Mouse (Mus musculus) embryonic facial prominence, embryonic 15.5 days (tissue): Measurements from ENCODE around the gene Gm11114. TPM values are rescaled to one million over a fixed set of nuclear protein-coding genes. Genes with fewer than 3 reads are reported as not detected.

Experiments used
- ATAC-seq: fragments of 200-750 bp; cut with Nextera tagmentation; 2 replicates; pipeline ENCODE4 v1.8.0; 2017; ENCODE audit warnings: low read depth, moderate TSS enrichment; ENCODE audit not compliant: insufficient number of reproducible peaks, low FRiP score, low TSS enrichment
- H3K27ac ChIP-seq: fragments of 300-500 bp; sonication (generic); replicated peaks from 2 replicates; pipeline ENCODE4 v1.5.1; 2015; ENCODE audit warnings: mild to moderate bottlenecking, inconsistent platforms
- H3K27me3 ChIP-seq: fragments of 300-500 bp; sonication (generic); 2 replicates; pipeline ENCODE4 v1.6.1; 2015; ENCODE audit warnings: inconsistent platforms
- H3K36me3 ChIP-seq: fragments of 300-500 bp; sonication (generic); 2 replicates; pipeline ENCODE4 v1.6.1; 2015; ENCODE audit warnings: mild to moderate bottlenecking, inconsistent platforms
- H3K4me1 ChIP-seq: fragments of 300-500 bp; sonication (generic); 2 replicates; pipeline ENCODE4 v1.6.1; 2015; ENCODE audit warnings: inconsistent platforms
- H3K4me2 ChIP-seq: fragments of 300-500 bp; sonication (generic); replicated peaks from 2 replicates; pipeline ENCODE4 v1.6.1; 2015; ENCODE audit warnings: mild to moderate bottlenecking, inconsistent platforms
- H3K4me3 ChIP-seq: fragments of 300-500 bp; sonication (generic); replicated peaks from 2 replicates; pipeline ENCODE4 v1.5.1; 2015; ENCODE audit warnings: mild to moderate bottlenecking, inconsistent platforms
- H3K9ac ChIP-seq: fragments of 300-500 bp; sonication (generic); 2 replicates; pipeline ENCODE4 v1.6.1; 2015; ENCODE audit warnings: inconsistent platforms
- H3K9me3 ChIP-seq: fragments of 300-500 bp; sonication (generic); replicated peaks from 2 replicates; pipeline ENCODE4 v1.6.1; 2016; ENCODE audit warnings: inconsistent platforms
- WGBS: fragments of 180-500 bp; shearing (Covaris S2); methylation state at CpG from one replicate; pipeline ENCODE4 v1.1.7; 2015; 5-methylcytosine and 5-hydroxymethylcytosine counted together
- polyA plus RNA-seq: library from polyadenylated mRNA; unstranded; fragments of >200 nt; fragmentation: Nextera tagmentation; extraction: Ambion mirVana; gene quantifications from 2 replicates; pipeline ENCODE4 v1.2.1, GENCODE M21; 2015

The Gm11114 gene
- polyA plus RNA-seq: not detected in 2 replicates

DNA sequence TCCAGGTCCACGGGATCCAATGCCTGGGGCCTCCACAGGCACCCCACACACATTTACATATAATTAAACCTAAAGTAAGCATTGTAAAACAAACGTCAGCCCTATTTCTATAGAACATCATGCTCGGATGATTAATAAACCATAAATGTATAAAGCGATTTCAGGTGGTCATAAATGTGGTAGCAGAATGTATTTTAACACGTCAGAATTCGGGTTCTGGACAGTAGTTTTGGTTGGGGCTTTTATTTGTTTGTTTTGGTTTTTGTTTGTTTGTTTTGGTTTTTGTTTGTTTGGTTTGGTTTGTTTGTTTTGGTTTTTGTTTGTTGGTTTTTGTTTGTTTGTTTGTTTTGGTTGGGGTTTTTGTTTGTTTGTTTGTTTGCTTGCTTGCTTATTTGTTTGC is at the start of gene Gm11114:
Gm11114 (plus strand) TSS at position 301 of the 400 bp plus-strand sequence.
- ATAC-seq: no peak
- H3K4me2 ChIP-seq: no peak within 1 kb of the TSS
- no peaks in the 10 kb centered on the region for H3K4me1 ChIP-seq
- H3K9ac ChIP-seq: no peak within 1 kb of the TSS
- H3K27me3 ChIP-seq: no peaks in the 10 kb centered on the region
- H3K27ac ChIP-seq: no peak within 1 kb of the TSS
- no peak within 1 kb of the TSS for H3K4me3 ChIP-seq
- H3K36me3 ChIP-seq: no peaks in the 10 kb centered on the region
- WGBS: 80% methylated on average over 6 of the region's 6 CpGs
- H3K9me3 ChIP-seq: no peaks in the 10 kb centered on the region

DNA sequence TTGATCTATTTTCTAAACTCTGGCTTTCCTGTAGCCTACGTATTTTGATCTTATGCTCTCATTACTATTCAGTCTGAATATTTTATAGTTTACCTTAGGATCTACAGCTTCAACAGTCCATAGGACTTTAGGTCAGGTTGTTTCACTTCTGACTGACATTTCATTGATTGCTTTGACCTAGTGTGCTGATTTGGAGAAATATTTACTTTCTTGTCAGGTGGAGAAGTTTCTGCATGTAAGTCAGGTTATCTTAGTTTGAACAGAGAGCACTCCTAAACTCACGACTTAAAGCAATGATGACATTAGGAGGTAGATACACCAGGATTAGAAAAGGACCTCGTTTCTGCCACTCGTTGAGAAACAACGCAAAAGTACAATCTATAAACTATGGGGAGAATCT is 45.7 kb upstream of the Gm11114 start:
- H3K9ac ChIP-seq: no peak overlapping the region
- H3K27me3 ChIP-seq: no peaks in the 10 kb centered on the region
- H3K36me3 ChIP-seq: no peaks in the 10 kb centered on the region
- H3K4me1 ChIP-seq: no peaks in the 10 kb centered on the region
- ATAC-seq: no peak
- no peak overlapping the region for H3K4me3 ChIP-seq
- no peak overlapping the region for H3K27ac ChIP-seq
- H3K4me2 ChIP-seq: no peak overlapping the region
- no peaks in the 10 kb centered on the region for H3K9me3 ChIP-seq
- WGBS: 83% methylated on average over 5 of the region's 5 CpGs

DNA sequence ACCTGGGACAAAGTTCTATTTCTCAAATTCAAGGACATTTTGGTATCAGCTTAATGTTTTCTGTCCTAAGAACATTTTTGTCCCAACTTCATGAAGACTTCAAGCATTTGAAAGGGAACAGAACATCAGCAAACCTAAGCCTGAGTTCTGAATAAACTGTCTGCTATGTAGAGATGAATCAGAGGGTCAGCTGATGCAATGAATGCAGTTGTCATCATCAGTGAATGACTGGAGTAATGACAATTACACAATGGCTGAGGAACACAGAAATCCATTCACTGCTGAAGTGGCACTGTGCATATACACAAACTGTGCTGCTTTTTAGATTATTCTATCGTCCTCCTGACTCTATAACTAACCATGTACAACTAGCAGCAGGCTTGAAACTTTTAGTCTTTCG is 38.5 kb upstream of the Gm11114 start:
- H3K36me3 ChIP-seq: no peaks in the 10 kb centered on the region
- H3K27ac ChIP-seq: no peak overlapping the region
- no peak overlapping the region for H3K4me3 ChIP-seq
- no peak for ATAC-seq
- H3K9me3 ChIP-seq: no peaks in the 10 kb centered on the region
- H3K4me2 ChIP-seq: no peak overlapping the region
- no peak overlapping the region for H3K9ac ChIP-seq
- no peaks in the 10 kb centered on the region for H3K4me1 ChIP-seq
- 74% methylated on average over 2 of the region's 2 CpGs for WGBS
- no peaks in the 10 kb centered on the region for H3K27me3 ChIP-seq

DNA sequence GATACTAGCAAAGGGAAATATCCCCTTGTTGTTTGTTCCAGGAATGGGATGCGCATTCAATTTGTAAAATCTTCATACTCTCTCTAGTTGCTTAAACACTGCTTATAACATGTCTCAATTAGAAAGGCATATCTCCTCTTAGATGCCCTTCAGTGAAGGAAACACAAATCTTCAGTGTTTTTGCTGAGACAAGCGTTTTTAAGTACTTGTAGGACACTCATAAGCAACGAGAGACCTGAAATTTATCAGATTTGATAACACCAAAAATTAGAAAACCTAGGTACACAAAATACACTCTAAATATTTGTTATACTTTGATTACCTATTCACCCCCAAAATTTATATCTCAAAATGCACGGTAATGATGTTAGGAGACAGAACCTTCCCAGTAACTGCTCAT is 9.7 kb upstream of the Gm11114 start:
- no peaks in the 10 kb centered on the region for H3K27me3 ChIP-seq
- no peak overlapping the region for H3K9ac ChIP-seq
- no peaks in the 10 kb centered on the region for H3K4me1 ChIP-seq
- no peak overlapping the region for H3K27ac ChIP-seq
- no peaks in the 10 kb centered on the region for H3K9me3 ChIP-seq
- no peaks in the 10 kb centered on the region for H3K36me3 ChIP-seq
- no peak overlapping the region for H3K4me3 ChIP-seq
- no peak overlapping the region for H3K4me2 ChIP-seq
- WGBS: 85% methylated on average over 4 of the region's 4 CpGs
- ATAC-seq: no peak

DNA sequence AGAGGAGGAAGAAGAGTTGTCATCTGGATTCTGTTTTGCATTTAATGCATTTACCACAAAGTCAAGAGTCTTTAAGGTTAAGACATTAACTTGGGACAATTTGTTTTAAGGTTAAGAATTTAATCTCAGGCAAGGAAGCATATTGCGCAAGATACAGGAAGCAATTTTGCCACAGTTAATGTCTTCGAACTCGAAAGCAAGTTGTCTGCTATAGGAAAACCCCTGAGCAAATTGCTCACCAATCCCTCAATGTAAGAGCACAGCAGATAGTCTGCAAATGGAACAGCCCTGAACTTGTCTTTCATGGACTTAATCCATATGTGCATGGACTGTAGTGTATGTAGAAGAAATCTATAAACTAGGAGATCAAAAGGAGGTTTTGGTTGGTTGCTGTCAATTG is 9.2 kb upstream of the Gm11114 start:
- H3K36me3 ChIP-seq: no peaks in the 10 kb centered on the region
- WGBS: 72% methylated on average over 3 of the region's 3 CpGs

DNA sequence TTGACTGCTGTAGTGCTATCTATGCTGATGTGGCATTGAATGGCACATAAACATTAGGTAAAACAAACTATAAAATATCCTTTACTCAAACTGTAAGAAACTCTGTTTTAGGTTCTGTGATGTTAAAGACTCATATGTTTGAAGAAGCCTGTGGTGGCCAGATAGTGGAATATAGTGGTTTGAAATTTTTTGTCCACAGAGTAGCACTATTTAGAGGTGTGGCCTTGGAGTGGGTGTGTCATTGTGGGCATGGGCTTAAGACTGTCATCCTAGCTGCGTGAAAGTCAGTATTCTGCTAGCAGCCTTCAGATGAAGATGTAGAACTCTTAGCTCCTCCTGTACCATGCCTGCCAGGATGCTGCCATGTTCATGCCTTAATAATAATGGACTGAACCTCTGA is 3.5 kb downstream of the Gm11114 start:
- Histone ChIP-seq H3K27me3 (no peaks in the 10 kb centered on the region), H3K9ac (no peak overlapping the region), H3K9me3 (no peaks in the 10 kb centered on the region), H3K4me3 (no peak overlapping the region), H3K4me1 (no peaks in the 10 kb centered on the region), H3K4me2 (no peak overlapping the region), H3K36me3 (no peaks in the 10 kb centered on the region), H3K27ac (no peak overlapping the region)
- ATAC-seq: no peak
- WGBS: 35% methylated on average over 1 of the region's 1 CpGs

More for the DNA sequence above, 9.2 kb upstream of the Gm11114 start:
- Histone ChIP-seq H3K9me3 (no peaks in the 10 kb centered on the region), H3K4me3 (no peak overlapping the region), H3K27ac (no peak overlapping the region), H3K4me2 (no peak overlapping the region), H3K27me3 (no peaks in the 10 kb centered on the region), H3K4me1 (no peaks in the 10 kb centered on the region), H3K9ac (no peak overlapping the region)
- no peak for ATAC-seq

DNA sequence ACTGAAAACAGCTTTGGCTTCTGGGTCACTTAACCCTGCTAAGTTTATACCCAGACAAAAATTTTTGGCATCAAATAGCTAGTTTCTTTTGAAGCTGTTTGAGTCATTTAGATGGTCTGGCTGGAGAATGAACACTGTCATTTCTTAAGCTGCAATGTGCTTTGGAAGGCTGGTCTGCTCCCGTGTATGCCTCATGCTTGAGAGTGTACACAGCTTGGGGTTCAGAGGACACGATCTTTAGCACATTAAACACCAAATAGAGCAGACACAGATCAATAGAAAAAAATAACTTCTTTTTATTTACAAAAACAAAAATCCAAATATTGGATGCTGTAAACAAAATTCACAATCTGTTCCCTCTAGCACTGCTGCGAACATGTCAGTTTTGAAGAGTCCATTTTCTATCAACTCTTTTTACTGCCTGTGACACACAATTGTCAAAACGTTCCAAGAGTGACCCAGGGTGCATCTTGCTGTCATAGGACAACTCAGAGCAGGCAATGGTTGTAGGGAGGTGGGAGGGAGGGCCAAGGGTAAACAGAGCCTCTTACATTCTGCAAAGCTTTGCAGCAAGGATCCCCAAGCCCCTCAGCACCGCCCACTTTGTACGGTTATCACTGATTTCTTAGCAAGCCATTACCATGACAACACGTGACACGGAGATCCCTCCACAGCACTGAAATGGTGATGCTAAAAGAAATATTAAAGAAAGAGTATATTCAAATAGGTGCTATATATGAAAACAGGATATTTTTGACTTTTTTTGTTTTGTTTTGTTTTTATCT is 7.8 kb downstream of the Gm11114 start:
- Histone ChIP-seq H3K9ac (no peak overlapping the region), H3K4me2 (no peak overlapping the region), H3K4me3 (no peak overlapping the region), H3K27me3 (no peaks in the 10 kb centered on the region), H3K4me1 (no peaks in the 10 kb centered on the region), H3K27ac (no peak overlapping the region), H3K9me3 (no peaks in the 10 kb centered on the region), H3K36me3 (no peaks in the 10 kb centered on the region)
- WGBS: 63% methylated on average over 8 of the region's 8 CpGs
- ATAC-seq: no peak

DNA sequence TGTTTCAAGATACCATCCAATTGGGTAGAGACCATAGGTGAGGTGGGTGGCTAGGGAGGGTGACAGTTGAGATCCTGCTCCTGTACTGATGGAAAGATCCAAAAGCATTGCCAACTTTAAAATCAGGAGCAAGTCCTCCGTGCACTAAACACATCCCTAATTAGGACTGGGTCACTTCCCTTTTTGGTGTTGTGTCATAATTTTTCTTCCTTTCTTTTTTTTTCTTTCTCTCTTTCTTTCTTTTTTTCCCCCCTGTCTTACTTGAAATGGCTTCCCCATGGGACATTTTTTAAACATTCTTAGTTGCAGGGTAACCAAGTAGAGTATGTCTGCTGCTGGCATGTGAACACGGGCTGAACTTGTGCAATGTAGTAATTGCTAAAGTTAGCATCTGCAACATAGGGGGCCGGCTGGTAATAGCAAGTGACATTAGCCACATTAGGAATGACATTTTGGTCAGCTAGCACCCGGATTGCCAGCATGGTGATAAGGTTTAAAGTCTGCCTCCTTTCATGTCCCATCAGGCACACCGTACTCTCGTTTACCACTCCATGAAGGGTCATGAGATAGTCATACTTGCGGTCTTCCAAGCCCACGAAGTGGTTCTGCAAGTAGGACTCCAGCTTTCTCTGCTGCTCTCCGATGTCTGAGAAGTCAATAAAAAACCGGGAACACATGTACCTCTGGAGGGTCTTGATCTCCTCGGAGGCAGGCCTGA is 11.7 kb downstream of the Gm11114 start:
- Histone ChIP-seq H3K9ac (no peak overlapping the region), H3K4me1 (peaks cover 16% of the 10 kb centered on the region), H3K36me3 (no peaks in the 10 kb centered on the region), H3K27me3 (peaks cover 10% of the 10 kb centered on the region; the same call in 1 of the 2 replicates), H3K4me2 (peak overlapping the region; percentile 85), H3K9me3 (no peaks in the 10 kb centered on the region), H3K4me3 (peak overlapping the region; percentile 61), H3K27ac (no peak overlapping the region)
- ATAC-seq: no peak
- WGBS: 79% methylated on average over 11 of the region's 11 CpGs

DNA sequence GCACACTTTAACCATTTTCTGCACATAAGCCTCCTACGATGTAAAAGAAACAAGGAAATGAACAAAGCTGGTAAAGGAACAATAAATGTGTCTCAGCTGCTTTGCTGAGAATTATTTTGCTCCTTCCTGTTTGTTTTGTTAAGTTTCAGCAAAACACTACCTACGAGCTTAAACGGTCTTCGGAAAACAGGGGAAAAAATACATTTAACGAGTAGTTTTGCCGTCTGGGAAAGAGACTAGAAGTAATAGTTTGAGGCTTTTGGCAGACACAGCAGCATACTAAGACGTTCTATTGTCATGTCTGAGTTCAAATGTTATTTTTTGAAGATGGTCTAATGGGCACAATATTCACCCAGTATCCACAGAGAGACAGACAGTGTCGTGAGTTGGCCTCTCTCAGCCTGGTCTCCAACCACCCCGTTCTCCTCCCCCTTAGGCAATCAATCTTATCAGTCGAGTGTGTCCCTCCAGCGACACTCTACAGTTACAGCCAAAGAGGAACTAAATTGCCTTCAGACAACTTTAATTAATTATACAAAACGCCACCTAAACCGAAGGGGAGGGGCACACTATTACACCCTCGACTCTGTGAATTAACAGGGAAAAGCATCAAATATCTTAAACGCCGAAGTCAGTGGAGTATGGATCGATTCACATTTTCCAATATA is 12.8 kb downstream of the Gm11114 start:
- peak overlapping the region; percentile 12; the same call in 1 of the 2 replicates for H3K9ac ChIP-seq
- peaks cover 10% of the 10 kb centered on the region; the same call in 1 of the 2 replicates for H3K27me3 ChIP-seq
- no peaks in the 10 kb centered on the region for H3K9me3 ChIP-seq
- H3K4me1 ChIP-seq: peaks cover 21% of the 10 kb centered on the region
- no peaks in the 10 kb centered on the region for H3K36me3 ChIP-seq
- no peak for ATAC-seq
- H3K27ac ChIP-seq: no peak overlapping the region
- peak overlapping the region; percentile 85 for H3K4me2 ChIP-seq
- 30% methylated on average over 17 of the region's 17 CpGs for WGBS
- peak overlapping the region; percentile 61 for H3K4me3 ChIP-seq

DNA sequence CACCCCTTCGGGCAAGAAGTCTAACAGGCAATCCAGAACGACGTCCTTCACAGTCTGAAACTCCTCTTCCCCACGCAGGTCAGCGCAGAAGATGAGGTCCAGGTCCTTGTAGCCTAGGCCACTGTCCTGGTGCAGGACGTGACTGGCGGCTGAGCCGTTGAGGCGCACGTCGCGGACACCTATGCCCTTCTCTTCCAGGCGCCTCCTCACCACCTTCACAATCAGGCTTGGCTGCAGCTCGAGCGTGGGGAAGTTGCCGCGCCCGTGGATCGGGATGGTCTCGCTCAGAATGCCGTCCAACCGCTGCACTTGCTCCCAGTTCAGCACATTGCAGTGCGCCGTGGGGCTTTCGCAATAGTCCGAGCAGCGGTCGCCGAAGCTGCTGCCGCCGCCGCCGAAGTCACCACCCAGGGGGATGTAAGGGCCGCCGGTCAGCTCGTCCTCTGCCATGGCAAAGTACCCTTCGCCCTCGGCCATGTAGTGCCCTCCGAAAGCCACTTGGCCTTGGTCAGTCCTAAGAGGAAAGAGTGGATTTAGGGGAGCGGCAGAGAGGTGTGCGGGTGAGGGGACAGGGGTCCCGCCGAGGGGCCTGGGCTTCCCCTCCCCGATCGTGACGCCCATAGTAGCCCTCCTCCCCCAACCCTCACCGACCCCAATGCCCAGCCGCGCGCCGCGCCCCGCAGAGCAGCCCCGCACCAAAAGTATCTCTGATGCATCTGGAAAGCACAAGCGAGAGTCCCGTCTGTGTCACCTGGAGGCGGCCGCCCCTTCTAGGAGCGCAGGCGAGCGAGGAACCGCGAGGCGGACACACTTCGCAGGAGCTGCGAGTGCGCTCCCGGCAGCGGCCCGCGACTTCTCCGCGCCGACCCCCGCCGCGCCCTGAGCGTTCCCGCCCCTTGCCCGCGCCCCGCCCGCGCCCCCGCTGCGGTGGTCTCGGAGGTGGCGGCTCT is 14.0 kb downstream of the Gm11114 start:
- H3K9ac ChIP-seq: peak overlapping the region; percentile 54
- peaks cover 23% of the 10 kb centered on the region for H3K4me1 ChIP-seq
- peak; percentile 41 for ATAC-seq
- peak overlapping the region; percentile 85 for H3K27ac ChIP-seq
- H3K36me3 ChIP-seq: no peaks in the 10 kb centered on the region
- H3K4me2 ChIP-seq: peak overlapping the region; percentile 85
- H3K27me3 ChIP-seq: peaks cover 10% of the 10 kb centered on the region; the same call in 1 of the 2 replicates
- H3K9me3 ChIP-seq: no peaks in the 10 kb centered on the region
- under 1% methylated on average over 87 of the region's 88 CpGs for WGBS
- H3K4me3 ChIP-seq: peak overlapping the region; percentile 61
